Mouse (Mus musculus) liver, embryonic 13.5 days (tissue): ENCODE results near the gene Trpc1. TPM values are rescaled to one million over a fixed set of nuclear protein-coding genes. Genes with fewer than 3 reads are reported as not detected.

Experiments
- ATAC-seq: fragments of 200-750 bp; cut with Nextera tagmentation; 2 replicates; pipeline ENCODE4 v1.8.0; 2017; ENCODE audit warnings: low read depth, mild to moderate bottlenecking, moderate number of reproducible peaks, moderate library complexity
- DNase-seq: peaks from one replicate; pipeline ENCODE4 v3.0.0; 2022
- H3K27ac ChIP-seq: fragments of 300-500 bp; sonication (generic); 2 replicates; pipeline ENCODE4 v1.5.1; 2015; ENCODE audit warnings: moderate library complexity, mild to moderate bottlenecking, inconsistent platforms
- H3K27me3 ChIP-seq: fragments of 300-500 bp; sonication (generic); 2 replicates; pipeline ENCODE4 v1.6.1; 2015; ENCODE audit warnings: mild to moderate bottlenecking, inconsistent platforms
- H3K36me3 ChIP-seq: fragments of 300-500 bp; sonication (generic); 2 replicates; pipeline ENCODE4 v1.6.1; 2015; ENCODE audit warnings: mild to moderate bottlenecking, inconsistent platforms
- H3K4me1 ChIP-seq: fragments of 300-500 bp; sonication (generic); replicated peaks from 2 replicates; pipeline ENCODE4 v1.6.1; 2015; ENCODE audit warnings: inconsistent platforms
- H3K4me2 ChIP-seq: fragments of 300-500 bp; sonication (generic); 2 replicates; pipeline ENCODE4 v1.6.1; 2015; ENCODE audit warnings: inconsistent platforms, mild to moderate bottlenecking, moderate library complexity
- H3K4me3 ChIP-seq: fragments of 300-500 bp; sonication (generic); replicated peaks from 2 replicates; pipeline ENCODE4 v1.5.1; 2015; ENCODE audit warnings: mild to moderate bottlenecking, inconsistent platforms
- H3K9ac ChIP-seq: fragments of 300-500 bp; sonication (generic); 2 replicates; pipeline ENCODE4 v1.6.1; 2015; ENCODE audit warnings: mild to moderate bottlenecking, inconsistent platforms
- H3K9me3 ChIP-seq: fragments of 300-500 bp; sonication (generic); replicated peaks from 2 replicates; pipeline ENCODE4 v1.6.1; 2016; ENCODE audit warnings: inconsistent platforms
- WGBS: fragments of 180-500 bp; shearing (Covaris S2); methylation state at CpG from one replicate; pipeline ENCODE4 v1.1.7; 2015; ENCODE audit not compliant: insufficient replicate concordance; 5-methylcytosine and 5-hydroxymethylcytosine counted together
- polyA plus RNA-seq: library from polyadenylated mRNA; unstranded; fragments of >200 nt; fragmentation: Nextera tagmentation; extraction: Ambion mirVana; gene quantifications from 2 replicates; pipeline ENCODE4 v1.2.1, GENCODE M21; 2015

The Trpc1 gene
- polyA plus RNA-seq, 1 experiment from 2014 or later, result 0.32 TPM

GRCm38 (mm10) chr9:95672331-95672730 lies 77.8 kb downstream of the Trpc1 start:
- Histone ChIP-seq H3K36me3 (peaks cover 19% of the 10 kb centered on the region), H3K4me3 (no peak overlapping the region), H3K27me3 (no peaks in the 10 kb centered on the region), H3K4me1 (no peaks in the 10 kb centered on the region), H3K9me3 (no peaks in the 10 kb centered on the region; the same call in 1 of the 2 replicates), H3K4me2 (no peak overlapping the region), H3K9ac (no peak overlapping the region), H3K27ac (no peak overlapping the region)
- DNase-seq (no peak), ATAC-seq (no peak)
- WGBS, result 80% methylated on average over 3 of the region's 3 CpGs

DNA sequence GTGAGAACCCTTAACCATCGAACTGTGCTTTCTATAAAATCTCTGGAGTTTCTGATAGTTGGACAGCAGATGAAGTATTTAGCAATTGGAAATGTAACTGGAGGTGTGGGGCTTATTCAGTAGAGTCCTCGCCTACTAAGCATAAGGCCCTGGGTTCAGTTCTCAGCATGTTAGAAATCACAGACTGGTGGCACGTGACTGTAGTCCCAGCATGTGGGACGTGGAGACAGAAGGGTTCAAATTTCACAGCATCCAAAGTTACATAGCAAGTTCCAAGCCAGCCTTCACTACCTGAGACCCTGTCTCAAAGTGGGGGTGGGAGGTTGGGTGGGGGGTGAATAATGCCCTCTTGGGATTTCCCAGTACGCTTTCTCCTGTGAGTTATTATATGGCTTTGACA lies 81.9 kb downstream of the Trpc1 start:
- Histone ChIP-seq H3K27me3 (no peaks in the 10 kb centered on the region), H3K36me3 (peaks cover 19% of the 10 kb centered on the region), H3K27ac (no peak overlapping the region), H3K4me3 (no peak overlapping the region), H3K9ac (no peak overlapping the region), H3K4me1 (no peaks in the 10 kb centered on the region), H3K4me2 (no peak overlapping the region), H3K9me3 (no peaks in the 10 kb centered on the region; the same call in 1 of the 2 replicates)
- ATAC-seq (no peak), DNase-seq (no peak)
- 58% methylated on average over 5 of the region's 5 CpGs for WGBS

- ATAC-seq (no peak), DNase-seq (no peak)
- WGBS, result 58% methylated on average over 9 of the region's 9 CpGs
- no peak overlapping the region for H3K4me3 ChIP-seq
- peaks cover 19% of the 10 kb centered on the region for H3K36me3 ChIP-seq
- H3K4me1 ChIP-seq, result no peaks in the 10 kb centered on the region
- H3K27ac ChIP-seq, result no peak overlapping the region
- H3K27me3 ChIP-seq, result no peaks in the 10 kb centered on the region
- H3K9me3 ChIP-seq, result no peaks in the 10 kb centered on the region; the same call in 1 of the 2 replicates
- no peak overlapping the region for H3K9ac ChIP-seq
- no peak overlapping the region for H3K4me2 ChIP-seq
These were observed 82.3 kb downstream of the Trpc1 start for GRCm38 (mm10) chr9:95667836-95668235.

- H3K27me3 ChIP-seq, result no peaks in the 10 kb centered on the region
- no peak overlapping the region for H3K4me2 ChIP-seq
- 78% methylated on average over 6 of the region's 6 CpGs for WGBS
- H3K9me3 ChIP-seq, result no peaks in the 10 kb centered on the region
- no peak for ATAC-seq
- no peaks in the 10 kb centered on the region for H3K4me1 ChIP-seq
- DNase-seq, result no peak
- peaks cover 5% of the 10 kb centered on the region; the same call in 1 of the 2 replicates for H3K36me3 ChIP-seq
- H3K9ac ChIP-seq, result no peak overlapping the region
- H3K4me3 ChIP-seq, result no peak overlapping the region
- H3K27ac ChIP-seq, result no peak overlapping the region
These were observed 84.3 kb downstream of the Trpc1 start for GRCm38 (mm10) chr9:95665835-95666234.

DNA sequence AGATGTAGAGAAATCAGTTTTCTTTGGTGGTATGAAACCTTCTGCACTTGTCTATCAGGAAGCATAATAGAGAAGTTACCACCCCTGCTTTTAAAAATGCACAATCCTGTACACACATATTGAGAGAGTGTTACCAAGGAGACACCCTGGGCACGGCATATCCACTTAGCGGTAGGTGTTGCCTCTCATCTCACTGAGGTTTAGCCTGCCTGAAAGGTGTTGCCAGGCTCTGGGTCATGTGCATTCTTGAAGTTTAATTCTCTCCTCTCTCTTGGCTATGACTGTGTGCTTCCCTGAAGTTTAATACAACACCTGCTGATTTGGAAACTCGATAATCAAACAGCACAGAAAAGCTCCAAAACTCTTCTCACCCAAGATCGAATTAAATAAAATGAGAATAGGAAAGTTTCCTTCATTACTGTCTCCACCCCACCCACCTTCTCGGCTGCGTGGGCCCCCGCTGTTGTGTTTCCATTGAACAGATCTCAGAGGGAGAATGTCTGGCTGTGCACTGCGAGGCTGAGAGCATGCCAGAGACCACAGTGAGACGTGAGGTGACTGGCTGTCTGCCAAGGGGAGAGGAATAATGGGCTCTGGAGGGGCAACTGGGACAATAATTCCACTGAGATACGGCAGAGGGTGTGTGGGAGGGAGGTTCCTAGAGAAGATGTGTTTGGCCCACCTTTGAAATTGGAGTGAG lies 85.7 kb downstream of the Trpc1 start:
- WGBS, result 59% methylated on average over 10 of the region's 10 CpGs
- Histone ChIP-seq H3K27ac (no peak overlapping the region), H3K36me3 (no peaks in the 10 kb centered on the region), H3K9me3 (no peaks in the 10 kb centered on the region), H3K4me3 (no peak overlapping the region), H3K27me3 (no peaks in the 10 kb centered on the region), H3K4me2 (no peak overlapping the region), H3K4me1 (no peaks in the 10 kb centered on the region), H3K9ac (no peak overlapping the region)
- ATAC-seq (no peak), DNase-seq (no peak)

- DNase-seq (no peak), ATAC-seq (no peak)
- Histone ChIP-seq H3K27ac (no peak overlapping the region), H3K4me2 (no peak overlapping the region), H3K4me3 (no peak overlapping the region), H3K9ac (no peak overlapping the region), H3K9me3 (no peaks in the 10 kb centered on the region), H3K27me3 (no peaks in the 10 kb centered on the region), H3K4me1 (no peaks in the 10 kb centered on the region), H3K36me3 (no peaks in the 10 kb centered on the region)
- WGBS, result 56% methylated on average over 2 of the region's 2 CpGs
These were observed 92.2 kb downstream of the Trpc1 start for GRCm38 (mm10) chr9:95657941-95658340.

Other genes with a start within 250 kb of the Trpc1 start
- 87.5 and 114 TPM in 2 replicates for gene U2surp, start 238.4 kb downstream of the Trpc1 start, polyA plus RNA-seq
- 8.4 and 8.5 TPM in 2 replicates for gene Paqr9, start 190.7 kb downstream of the Trpc1 start, polyA plus RNA-seq
- 9.1 and 11.0 TPM in 2 replicates for gene Pcolce2, start 112.8 kb downstream of the Trpc1 start, polyA plus RNA-seq
- 9.6 and 11.8 TPM in 2 replicates for gene Pls1, start 94.9 kb upstream of the Trpc1 start, polyA plus RNA-seq
- gene Atr, start 107.2 kb upstream of the Trpc1 start, polyA plus RNA-seq, result 4.3 and 5.7 TPM in 2 replicates
- gene Xrn1, start 204.4 kb upstream of the Trpc1 start, polyA plus RNA-seq, result 6.7 and 9.5 TPM in 2 replicates